In the genomic region with DNA sequence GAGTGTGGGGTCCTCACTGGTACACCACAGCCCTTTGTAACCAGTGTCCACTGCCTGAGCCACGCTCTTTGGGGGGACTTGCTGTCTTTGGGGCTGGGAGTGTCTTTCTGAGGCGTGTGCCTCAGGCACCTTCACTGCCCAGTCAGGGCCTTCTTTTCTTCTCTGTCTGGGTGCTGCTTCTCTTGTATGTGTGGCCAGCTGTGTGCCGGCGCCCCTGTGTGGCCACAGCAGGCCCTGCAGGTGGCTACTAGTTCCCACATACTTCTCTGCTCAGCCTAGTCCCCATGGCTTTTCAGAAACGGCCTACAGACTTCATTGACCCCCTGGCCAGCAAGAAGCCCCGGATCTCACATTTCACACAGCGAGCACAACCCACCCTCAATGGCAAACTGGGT, we compare ENCODE assay signal across 8 mouse cellular contexts. TPM values are rescaled to one million over a fixed set of nuclear protein-coding genes. Genes with fewer than 3 reads are reported as not detected.
DNase-seq lines count a peak whose midpoint lies in the region; ATAC-seq and TF ChIP-seq lines count a peak whose summit lies in the region.

No protein-coding gene starts in this region.

- H3K4me3 ChIP-seq in E14TG2a.4 (replicated peaks; ENCODE audit: low read length) = no peak overlapping the region
- no peak overlapping the region for H3K4me3 ChIP-seq in lung, embryonic 16.5 days (ENCODE audit: low read length)

- H3K27me3 ChIP-seq in E14TG2a.4 (ENCODE audit: insufficient read depth, low read length) = no peaks in the 10 kb centered on the region
- no peaks in the 10 kb centered on the region for H3K27me3 ChIP-seq in lung, embryonic 16.5 days (ENCODE audit: control insufficient read depth, insufficient read depth, low read depth, low read length)

- H3K9me3 ChIP-seq in E14TG2a.4 (ENCODE audit: low read length) = no peaks in the 10 kb centered on the region
- no peaks in the 10 kb centered on the region for H3K9me3 ChIP-seq in lung, embryonic 16.5 days (ENCODE audit: control insufficient read depth, low read length)

- H3K36me3 ChIP-seq in E14TG2a.4 (ENCODE audit: insufficient read depth, low read length) = peaks cover 97% of the 10 kb centered on the region
- H3K36me3 ChIP-seq in lung, embryonic 16.5 days (ENCODE audit: control insufficient read depth, insufficient read depth, low read length) = peaks cover 33% of the 10 kb centered on the region

- H3K4me1 ChIP-seq in E14TG2a.4 (replicated peaks; ENCODE audit: low read depth, low read length) = peaks cover 39% of the 10 kb centered on the region
- H3K4me1 ChIP-seq in lung, embryonic 16.5 days (replicated peaks; ENCODE audit: control insufficient read depth, insufficient read depth, low read length) = no peaks in the 10 kb centered on the region

- DNase-seq in CD4-positive, CD25-positive, alpha-beta regulatory T cell, adult 2 months (ENCODE audit: low read depth, low spot score) = peak; percentile 72
- peak; percentile 68 to 78 for DNase-seq in cerebellum, postnatal 25 days
- peak; percentile 76 for DNase-seq in kidney, adult 18-20 months
- DNase-seq in retina, embryonic 14.5 days (ENCODE audit: low spot score) = peak; percentile 72

- no peak for ATAC-seq in CD4-positive, CD25-positive, alpha-beta regulatory T cell, adult 4 months
- peak; percentile 91 for ATAC-seq in granulocyte monocyte progenitor cell, adult 5-6 weeks (replicated peaks; ENCODE audit: poor library complexity, severe bottlenecking)
- peak; percentile 68 for ATAC-seq in lung, embryonic 16.5 days (ENCODE audit: low read depth)

- WGBS in lung, embryonic 16.5 days = 36% methylated on average over 7 of the region's 7 CpGs

- no peak overlapping the region for H3K9ac ChIP-seq in lung, embryonic 16.5 days (ENCODE audit: low read length)

- H3K27ac ChIP-seq in lung, embryonic 16.5 days (ENCODE audit: low read length) = no peak overlapping the region

- H3K4me2 ChIP-seq in lung, embryonic 16.5 days (ENCODE audit: low read depth, low read length) = no peak overlapping the region

- TF ChIP-seq CTCF in E14TG2a.4 (conservative IDR thresholded peaks at IDR 0.05; ENCODE audit: low read length) = peak; percentile 79

RNA-seq across cellular contexts. Expression of a gene that starts 8.9 kb away (rescaled TPM):
- 10 to 100 TPM; 26.0 to 58.7 TPM for polyA plus RNA-seq in CD4-positive, CD25-positive, alpha-beta regulatory T cell, adult 4 months (2017; shearing (Covaris generic))
- total RNA-seq in granulocyte monocyte progenitor cell, adult 5-6 weeks (2014; fragmentation: Nextera tagmentation) = 30.8 and 66.6 TPM in 2 replicates
- 35.2 and 38.6 TPM in 2 replicates for total RNA-seq in granulocyte monocyte progenitor cell, adult 5-6 weeks (2017)
- polyA plus RNA-seq in lung, embryonic 16.5 days (2015; fragmentation: Nextera tagmentation; extraction: Ambion mirVana) = 118 and 121 TPM in 2 replicates

RNA-seq across cellular contexts. Expression of a gene that starts 23.4 kb away (rescaled TPM):
- polyA plus RNA-seq in CD4-positive, CD25-positive, alpha-beta regulatory T cell, adult 4 months (2017; shearing (Covaris generic)) = 10 to 100 TPM in 1 of 2 experiments, 1 to 10 TPM in 1; 5.9 to 15.0 TPM
- 53.8 and 75.4 TPM in 2 replicates for total RNA-seq in granulocyte monocyte progenitor cell, adult 5-6 weeks (2014; fragmentation: Nextera tagmentation)
- 35.2 and 87.9 TPM in 2 replicates for total RNA-seq in granulocyte monocyte progenitor cell, adult 5-6 weeks (2017)
- 106 and 108 TPM in 2 replicates for polyA plus RNA-seq in lung, embryonic 16.5 days (2015; fragmentation: Nextera tagmentation; extraction: Ambion mirVana)

RNA-seq across cellular contexts. Expression of a gene that starts 30.7 kb away (rescaled TPM):
- under 1 TPM; 0.43 to 0.89 TPM for polyA plus RNA-seq in CD4-positive, CD25-positive, alpha-beta regulatory T cell, adult 4 months (2017; shearing (Covaris generic))
- total RNA-seq in granulocyte monocyte progenitor cell, adult 5-6 weeks (2014; fragmentation: Nextera tagmentation) = 2.9 and 5.2 TPM in 2 replicates
- total RNA-seq in granulocyte monocyte progenitor cell, adult 5-6 weeks (2017) = 1.1 and 3.1 TPM in 2 replicates
- 2.0 and 3.2 TPM in 2 replicates for polyA plus RNA-seq in lung, embryonic 16.5 days (2015; fragmentation: Nextera tagmentation; extraction: Ambion mirVana)

RNA-seq across cellular contexts. Expression of a gene that starts 46.0 kb away (rescaled TPM):
- 10 to 100 TPM; 41.4 to 50.4 TPM for polyA plus RNA-seq in CD4-positive, CD25-positive, alpha-beta regulatory T cell, adult 4 months (2017; shearing (Covaris generic))
- total RNA-seq in granulocyte monocyte progenitor cell, adult 5-6 weeks (2014; fragmentation: Nextera tagmentation) = 11.7 and 13.6 TPM in 2 replicates
- 5.5 and 5.7 TPM in 2 replicates for total RNA-seq in granulocyte monocyte progenitor cell, adult 5-6 weeks (2017)
- polyA plus RNA-seq in lung, embryonic 16.5 days (2015; fragmentation: Nextera tagmentation; extraction: Ambion mirVana) = 19.8 and 21.4 TPM in 2 replicates

RNA-seq across cellular contexts. Expression of a gene that starts 47.0 kb away (rescaled TPM):
- polyA plus RNA-seq in CD4-positive, CD25-positive, alpha-beta regulatory T cell, adult 4 months (2017; shearing (Covaris generic)) = not detected
- total RNA-seq in granulocyte monocyte progenitor cell, adult 5-6 weeks (2014; fragmentation: Nextera tagmentation) = not detected in 2 replicates
- total RNA-seq in granulocyte monocyte progenitor cell, adult 5-6 weeks (2017) = 0.67 TPM in 1 of 2 replicates, not detected in the other
- 0.45 and 0.60 TPM in 2 replicates for polyA plus RNA-seq in lung, embryonic 16.5 days (2015; fragmentation: Nextera tagmentation; extraction: Ambion mirVana)
